Mouse (Mus musculus): ENCODE results near the gene Efr3b. TPM values are rescaled to one million over a fixed set of nuclear protein-coding genes. Genes with fewer than 3 reads are reported as not detected.
"Not testable (repeated sequence)": the region's sequence is repeated elsewhere in the genome, so short reads cannot be mapped to it uniquely, and the experiment has no call there.

Gene Efr3b
- total and polyA plus RNA-seq, 2 experiments, result 0.09 to 0.16 TPM

GRCm38 (mm10) chr12:3956351-3956750 is 82.4 kb downstream of the Efr3b start:
- DNase-seq (ENCODE audit: extremely low read depth, low read depth, low spot score), result no peak
- no peak overlapping the region for H3K27ac ChIP-seq (replicated peaks; ENCODE audit: insufficient read depth, low read depth, low read length)
- WGBS, result 18% methylated on average over 3 of the region's 3 CpGs
- TF ChIP-seq CTCF (IDR thresholded peaks at IDR 0.05; ENCODE audit: low read depth, low read length), result 0 out of 2 replicates have a peak, but pooled peaks have one; percentile 4
- TF ChIP-seq POLR2A (IDR thresholded peaks at IDR 0.05; ENCODE audit: extremely low read depth, insufficient read depth, low read length), result no peak
- H3K9ac ChIP-seq (ENCODE audit: low read depth, low read length), result no peak overlapping the region
- peaks cover 2% of the 10 kb centered on the region; the same call in 1 of the 2 replicates for H3K4me1 ChIP-seq (ENCODE audit: control insufficient read depth, insufficient read depth, low read length)
- no peaks in the 10 kb centered on the region for H3K79me2 ChIP-seq (ENCODE audit: control insufficient read depth, insufficient read depth, low read length)
- no peaks in the 10 kb centered on the region for H3K27me3 ChIP-seq (ENCODE audit: control insufficient read depth, insufficient read depth, low read length)
- no peak overlapping the region for H3K4me3 ChIP-seq (ENCODE audit: insufficient read depth, low read depth, low read length)
- no peaks in the 10 kb centered on the region for H3K36me3 ChIP-seq (ENCODE audit: control insufficient read depth, insufficient read depth, low read length)

GRCm38 (mm10) chr12:3955371-3955770 is 83.3 kb downstream of the Efr3b start:
- H3K36me3 ChIP-seq (ENCODE audit: control insufficient read depth, insufficient read depth, low read length), result no peaks in the 10 kb centered on the region

GRCm38 (mm10) chr12:3954651-3955050 is 84.1 kb downstream of the Efr3b start, which contains the start of gene Pomc:
Pomc (plus strand) TSS chr12:3954951.
- H3K79me2 ChIP-seq (ENCODE audit: control insufficient read depth, insufficient read depth, low read length), result no peaks in the 10 kb centered on the region
- TF ChIP-seq CTCF (IDR thresholded peaks at IDR 0.05; ENCODE audit: low read depth, low read length), result no peak
- no peak for TF ChIP-seq POLR2A (IDR thresholded peaks at IDR 0.05; ENCODE audit: extremely low read depth, insufficient read depth, low read length)
- no peak within 1 kb of the TSS for H3K4me3 ChIP-seq (ENCODE audit: insufficient read depth, low read depth, low read length)
- H3K4me1 ChIP-seq (ENCODE audit: control insufficient read depth, insufficient read depth, low read length), result no peaks in the 10 kb centered on the region
- H3K27me3 ChIP-seq (ENCODE audit: control insufficient read depth, insufficient read depth, low read length), result no peaks in the 10 kb centered on the region
- WGBS, result 27% methylated on average over 22 of the region's 22 CpGs
- no peaks in the 10 kb centered on the region for H3K36me3 ChIP-seq (ENCODE audit: control insufficient read depth, insufficient read depth, low read length)
- DNase-seq (ENCODE audit: extremely low read depth, low read depth, low spot score), result no peak
- H3K9ac ChIP-seq (ENCODE audit: low read depth, low read length), result no peak within 1 kb of the TSS
- no peak within 1 kb of the TSS for H3K27ac ChIP-seq (replicated peaks; ENCODE audit: insufficient read depth, low read depth, low read length)

More at GRCm38 (mm10) chr12:3955371-3955770, 83.3 kb downstream of the Efr3b start:
- no peak for TF ChIP-seq POLR2A (IDR thresholded peaks at IDR 0.05; ENCODE audit: extremely low read depth, insufficient read depth, low read length)
- TF ChIP-seq CTCF (IDR thresholded peaks at IDR 0.05; ENCODE audit: low read depth, low read length), result no peak
- Histone ChIP-seq H3K27ac (replicated peaks; ENCODE audit: insufficient read depth, low read depth, low read length) (no peak overlapping the region), H3K79me2 (ENCODE audit: control insufficient read depth, insufficient read depth, low read length) (no peaks in the 10 kb centered on the region), H3K4me3 (ENCODE audit: insufficient read depth, low read depth, low read length) (no peak overlapping the region), H3K27me3 (ENCODE audit: control insufficient read depth, insufficient read depth, low read length) (no peaks in the 10 kb centered on the region), H3K4me1 (ENCODE audit: control insufficient read depth, insufficient read depth, low read length) (peaks cover 2% of the 10 kb centered on the region; the same call in 1 of the 2 replicates), H3K9ac (ENCODE audit: low read depth, low read length) (no peak overlapping the region)
- WGBS, result 27% methylated on average over 10 of the region's 10 CpGs
- peak; percentile 8 for DNase-seq (ENCODE audit: extremely low read depth, low read depth, low spot score)

- no peak overlapping the region for H3K9ac ChIP-seq (ENCODE audit: low read depth, low read length)
- no peaks in the 10 kb centered on the region for H3K36me3 ChIP-seq (ENCODE audit: control insufficient read depth, insufficient read depth, low read length)
- WGBS, result 77% methylated on average over 6 of the region's 6 CpGs
- DNase-seq (ENCODE audit: extremely low read depth, low read depth, low spot score), result no peak
- no peaks in the 10 kb centered on the region for H3K4me1 ChIP-seq (ENCODE audit: control insufficient read depth, insufficient read depth, low read length)
- no peak overlapping the region for H3K27ac ChIP-seq (replicated peaks; ENCODE audit: insufficient read depth, low read depth, low read length)
- H3K79me2 ChIP-seq (ENCODE audit: control insufficient read depth, insufficient read depth, low read length), result no peaks in the 10 kb centered on the region
- TF ChIP-seq POLR2A (IDR thresholded peaks at IDR 0.05; ENCODE audit: extremely low read depth, insufficient read depth, low read length) (no peak), CTCF (IDR thresholded peaks at IDR 0.05; ENCODE audit: low read depth, low read length) (no peak)
- no peaks in the 10 kb centered on the region for H3K27me3 ChIP-seq (ENCODE audit: control insufficient read depth, insufficient read depth, low read length)
- no peak overlapping the region for H3K4me3 ChIP-seq (ENCODE audit: insufficient read depth, low read depth, low read length)
These were observed 91.2 kb downstream of the Efr3b start for GRCm38 (mm10) chr12:3947503-3947902.

GRCm38 (mm10) chr12:3944454-3945073 is 94.2 kb downstream of the Efr3b start:
- H3K36me3 ChIP-seq (ENCODE audit: control insufficient read depth, insufficient read depth, low read length), result no peaks in the 10 kb centered on the region
- H3K4me3 ChIP-seq (ENCODE audit: insufficient read depth, low read depth, low read length), result no peak overlapping the region
- H3K79me2 ChIP-seq (ENCODE audit: control insufficient read depth, insufficient read depth, low read length), result no peaks in the 10 kb centered on the region
- H3K9ac ChIP-seq (ENCODE audit: low read depth, low read length), result no peak overlapping the region
- H3K27me3 ChIP-seq (ENCODE audit: control insufficient read depth, insufficient read depth, low read length), result no peaks in the 10 kb centered on the region
- TF ChIP-seq POLR2A (IDR thresholded peaks at IDR 0.05; ENCODE audit: extremely low read depth, insufficient read depth, low read length), result no peak
- no peak for TF ChIP-seq CTCF (IDR thresholded peaks at IDR 0.05; ENCODE audit: low read depth, low read length)
- 74% methylated on average over 4 of the region's 4 CpGs for WGBS
- H3K27ac ChIP-seq (replicated peaks; ENCODE audit: insufficient read depth, low read depth, low read length), result no peak overlapping the region
- H3K4me1 ChIP-seq (ENCODE audit: control insufficient read depth, insufficient read depth, low read length), result no peaks in the 10 kb centered on the region
- no peak for DNase-seq (ENCODE audit: extremely low read depth, low read depth, low spot score)

- WGBS, result 55% methylated on average over 11 of the region's 11 CpGs
These were observed 96.7 kb downstream of the Efr3b start for GRCm38 (mm10) chr12:3942026-3942425.

GRCm38 (mm10) chr12:3930090-3930865 is 108.4 kb downstream of the Efr3b start:
- not testable (repeated sequence) for H3K27ac ChIP-seq (replicated peaks; ENCODE audit: insufficient read depth, low read depth, low read length); H3K4me3 ChIP-seq (ENCODE audit: insufficient read depth, low read depth, low read length); H3K27me3 ChIP-seq (ENCODE audit: control insufficient read depth, insufficient read depth, low read length); H3K4me1 ChIP-seq (ENCODE audit: control insufficient read depth, insufficient read depth, low read length); DNase-seq (ENCODE audit: extremely low read depth, low read depth, low spot score); H3K9ac ChIP-seq (ENCODE audit: low read depth, low read length); H3K79me2 ChIP-seq (ENCODE audit: control insufficient read depth, insufficient read depth, low read length); H3K36me3 ChIP-seq (ENCODE audit: control insufficient read depth, insufficient read depth, low read length)
- WGBS, result 88% methylated on average over 35 of the region's 47 CpGs

More at GRCm38 (mm10) chr12:3942026-3942425, 96.7 kb downstream of the Efr3b start:
- H3K27me3 ChIP-seq (ENCODE audit: control insufficient read depth, insufficient read depth, low read length), result no peaks in the 10 kb centered on the region
- no peak for DNase-seq (ENCODE audit: extremely low read depth, low read depth, low spot score)
- no peak overlapping the region for H3K9ac ChIP-seq (ENCODE audit: low read depth, low read length)
- TF ChIP-seq POLR2A (IDR thresholded peaks at IDR 0.05; ENCODE audit: extremely low read depth, insufficient read depth, low read length), result no peak
- no peak for TF ChIP-seq CTCF (IDR thresholded peaks at IDR 0.05; ENCODE audit: low read depth, low read length)
- no peaks in the 10 kb centered on the region for H3K36me3 ChIP-seq (ENCODE audit: control insufficient read depth, insufficient read depth, low read length)
- no peak overlapping the region for H3K27ac ChIP-seq (replicated peaks; ENCODE audit: insufficient read depth, low read depth, low read length)
- H3K4me1 ChIP-seq (ENCODE audit: control insufficient read depth, insufficient read depth, low read length), result no peaks in the 10 kb centered on the region
- H3K4me3 ChIP-seq (ENCODE audit: insufficient read depth, low read depth, low read length), result no peak overlapping the region
- no peaks in the 10 kb centered on the region for H3K79me2 ChIP-seq (ENCODE audit: control insufficient read depth, insufficient read depth, low read length)
